Mouse (Mus musculus): ENCODE measurements around the gene Prc1. TPM values are rescaled to one million over a fixed set of nuclear protein-coding genes. Genes with fewer than 3 reads are reported as not detected.

The Prc1 gene
- polyA plus RNA-seq, 1 experiment from 2014 or later = 109 TPM

DNA sequence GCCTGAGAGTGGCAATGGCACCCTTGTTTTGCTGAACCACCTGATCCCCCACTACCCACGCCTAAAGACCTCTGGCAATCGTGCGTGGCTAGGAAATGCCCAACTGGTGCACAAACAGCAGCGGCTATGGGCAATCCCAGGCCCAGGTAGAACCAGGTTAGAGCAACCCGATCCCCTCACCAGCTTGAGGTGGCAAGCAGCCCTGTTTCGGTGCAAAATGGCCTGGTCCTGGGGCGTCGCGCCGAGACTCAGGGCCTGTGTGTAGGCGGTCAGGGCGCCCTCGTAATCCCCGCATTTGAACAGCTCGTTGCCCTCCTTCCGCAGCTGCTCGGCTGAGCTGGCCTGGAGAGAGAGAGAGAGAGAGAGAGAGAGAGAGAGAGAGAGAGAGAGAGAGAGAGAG, 45.1 kb downstream of the Prc1 start:
- H3K27me3 ChIP-seq = no peaks in the 10 kb centered on the region
- 0 out of 2 replicates have a peak overlapping the region, but pooled peaks have one; percentile 4 for H3K27ac ChIP-seq (replicated peaks)
- H3K4me2 ChIP-seq (replicated peaks) = peak overlapping the region; percentile 70
- WGBS = 6% methylated on average over 17 of the region's 17 CpGs
- peaks cover 43% of the 10 kb centered on the region for H3K4me1 ChIP-seq
- no peak for ATAC-seq (ENCODE audit: insufficient number of reproducible peaks, low FRiP score, low TSS enrichment, low read depth)
- H3K9me3 ChIP-seq (replicated peaks) = no peaks in the 10 kb centered on the region
- peak overlapping the region; percentile 52 for H3K9ac ChIP-seq
- peak overlapping the region; percentile 67 for H3K4me3 ChIP-seq (replicated peaks)
- H3K36me3 ChIP-seq = peaks cover 29% of the 10 kb centered on the region

- H3K27ac ChIP-seq (replicated peaks) = peak overlapping the region; percentile 94
- peaks cover 43% of the 10 kb centered on the region for H3K4me1 ChIP-seq
- 0% methylated on average over 45 of the region's 45 CpGs for WGBS
- ATAC-seq (ENCODE audit: insufficient number of reproducible peaks, low FRiP score, low TSS enrichment, low read depth) = peak; percentile 96
- peak overlapping the region; percentile 70 for H3K4me2 ChIP-seq (replicated peaks)
- peak overlapping the region; percentile 67 for H3K4me3 ChIP-seq (replicated peaks)
- peak overlapping the region; percentile 47 for H3K9ac ChIP-seq
- H3K36me3 ChIP-seq = peaks cover 23% of the 10 kb centered on the region
- H3K9me3 ChIP-seq (replicated peaks) = no peaks in the 10 kb centered on the region
- H3K27me3 ChIP-seq = no peaks in the 10 kb centered on the region
Observed at GRCm38 (mm10) chr7:80339793-80340628, 45.8 kb downstream of the Prc1 start.

DNA sequence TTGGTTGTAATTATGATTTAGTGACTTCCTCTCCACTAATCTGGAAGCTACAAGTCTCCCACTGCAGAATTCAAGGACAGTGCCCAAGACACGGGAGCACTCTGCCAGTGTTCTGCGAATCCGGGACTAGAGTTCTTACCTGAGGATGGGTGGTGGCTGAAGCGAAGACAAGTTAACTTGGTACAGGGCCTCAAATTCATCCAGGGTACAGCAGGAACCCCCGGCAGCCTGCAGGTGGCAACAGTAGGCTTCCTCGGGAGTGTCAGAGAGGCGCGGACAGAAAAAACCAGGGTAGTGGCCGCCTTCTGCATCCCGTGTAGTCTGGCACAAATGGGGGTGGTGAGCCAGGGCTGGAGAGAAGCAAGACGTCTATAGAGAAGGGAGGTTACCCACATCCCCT, 46.5 kb downstream of the Prc1 start, which contains the start of gene Unc45a:
Gene Unc45a (minus strand): TSS at position 213 of the 400 bp plus-strand sequence.
- ATAC-seq (ENCODE audit: insufficient number of reproducible peaks, low FRiP score, low TSS enrichment, low read depth) = peak; percentile 46
- H3K27ac ChIP-seq (replicated peaks) = peak within 1 kb of the TSS; percentile 94
- H3K9me3 ChIP-seq (replicated peaks) = no peaks in the 10 kb centered on the region
- under 1% methylated on average over 11 of the region's 11 CpGs for WGBS
- H3K4me2 ChIP-seq (replicated peaks) = peak within 1 kb of the TSS; percentile 70
- H3K4me1 ChIP-seq = peaks cover 43% of the 10 kb centered on the region
- H3K36me3 ChIP-seq = peaks cover 16% of the 10 kb centered on the region
- H3K9ac ChIP-seq = peak within 1 kb of the TSS; percentile 47
- peak within 1 kb of the TSS; percentile 67 for H3K4me3 ChIP-seq (replicated peaks)
- no peaks in the 10 kb centered on the region for H3K27me3 ChIP-seq

DNA sequence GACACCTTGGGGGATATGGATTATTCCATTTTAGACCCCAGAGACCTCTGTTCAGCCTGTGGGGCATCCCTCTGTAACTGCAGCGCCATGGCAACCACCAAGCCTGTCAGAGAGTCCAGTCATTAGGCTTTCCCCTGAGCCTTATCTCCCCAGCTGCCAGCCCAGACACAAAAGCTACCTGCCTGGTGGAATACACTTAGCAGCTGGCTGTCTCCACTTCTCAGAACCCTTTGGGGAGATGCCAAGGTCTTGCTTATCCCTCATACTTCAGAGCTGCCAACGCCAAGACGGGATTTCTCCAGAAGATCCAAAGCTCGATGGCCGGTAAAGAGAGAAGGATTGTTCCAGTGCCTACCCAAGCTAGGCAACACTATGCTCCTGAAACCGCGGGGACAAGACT, 47.5 kb downstream of the Prc1 start:
- Histone ChIP-seq H3K4me2 (replicated peaks) (no peak overlapping the region), H3K36me3 (peaks cover 8% of the 10 kb centered on the region), H3K9me3 (replicated peaks) (no peaks in the 10 kb centered on the region), H3K9ac (no peak overlapping the region), H3K4me1 (peaks cover 43% of the 10 kb centered on the region), H3K4me3 (replicated peaks) (no peak overlapping the region), H3K27me3 (no peaks in the 10 kb centered on the region), H3K27ac (replicated peaks) (no peak overlapping the region)
- 75% methylated on average over 7 of the region's 7 CpGs for WGBS
- no peak for ATAC-seq (ENCODE audit: insufficient number of reproducible peaks, low FRiP score, low TSS enrichment, low read depth)

DNA sequence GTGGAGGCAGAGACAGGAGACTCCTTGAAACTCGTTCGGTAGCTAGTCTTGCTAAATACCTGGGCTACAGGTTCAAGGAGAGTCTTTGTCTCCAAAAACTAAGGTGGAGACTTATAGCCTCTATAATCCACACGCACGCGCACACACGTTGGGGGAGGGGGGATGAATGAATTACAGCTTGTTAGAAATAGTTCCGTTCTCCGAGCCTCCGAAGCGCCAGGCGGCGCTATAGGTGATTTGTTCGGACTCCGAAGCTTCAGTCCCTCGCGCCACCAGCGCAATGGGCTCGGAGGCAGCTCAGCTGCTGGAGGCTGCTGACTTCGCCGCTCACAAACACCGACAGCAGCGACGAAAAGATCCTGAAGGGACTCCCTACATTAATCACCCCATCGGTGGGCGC, 48.6 kb downstream of the Prc1 start, which contains the start of gene Hddc3:
Gene Hddc3 (plus strand): TSS at position 247 of the 400 bp plus-strand sequence.
- WGBS = under 1% methylated on average over 25 of the region's 25 CpGs
- ATAC-seq (ENCODE audit: insufficient number of reproducible peaks, low FRiP score, low TSS enrichment, low read depth) = peak; percentile 15; the same call in 1 of the 2 replicates
- H3K27ac ChIP-seq (replicated peaks) = peak within 1 kb of the TSS; percentile 75

DNA sequence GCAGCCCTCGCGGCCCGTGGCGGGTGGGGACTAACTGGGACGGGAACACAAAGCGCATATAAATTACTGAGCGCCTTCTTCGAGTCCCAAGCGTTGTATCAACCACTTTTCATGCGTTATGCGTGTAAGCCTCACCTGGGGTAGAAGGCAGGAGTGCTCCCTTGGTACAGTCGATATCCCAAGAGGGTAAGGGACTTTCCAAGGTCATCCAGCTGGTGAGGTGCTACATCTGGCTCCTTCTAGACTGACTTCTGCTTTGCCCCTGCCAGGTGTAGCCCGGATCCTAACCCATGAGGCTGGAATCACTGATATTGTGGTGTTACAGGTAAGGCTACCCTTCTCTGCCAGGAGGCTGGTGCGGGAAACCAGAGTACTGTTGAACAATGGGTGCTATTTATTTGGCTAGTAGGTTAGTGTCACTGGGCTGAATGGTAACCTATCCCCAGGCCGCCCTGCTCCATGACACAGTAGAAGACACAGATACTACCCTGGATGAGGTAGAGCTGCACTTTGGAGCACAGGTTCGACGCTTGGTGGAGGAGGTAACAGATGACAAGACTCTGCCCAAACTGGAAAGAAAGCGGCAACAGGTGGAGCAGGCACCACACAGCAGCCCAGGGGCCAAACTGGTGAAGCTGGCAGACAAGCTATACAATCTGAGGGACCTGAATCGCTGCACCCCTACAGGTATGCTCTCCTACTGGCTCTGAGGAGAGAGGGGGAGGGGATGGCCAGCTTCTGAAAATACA, 49.2 kb downstream of the Prc1 start:
- Histone ChIP-seq H3K4me2 (replicated peaks) (peak overlapping the region; percentile 80), H3K4me1 (peaks cover 41% of the 10 kb centered on the region), H3K9me3 (replicated peaks) (no peaks in the 10 kb centered on the region), H3K36me3 (0 out of 2 replicates have a peak, but pooled peaks cover 4% of the 10 kb centered on the region), H3K27me3 (no peaks in the 10 kb centered on the region), H3K9ac (peak overlapping the region; percentile 59), H3K27ac (replicated peaks) (peak overlapping the region; percentile 75), H3K4me3 (replicated peaks) (peak overlapping the region; percentile 58)
- ATAC-seq (ENCODE audit: insufficient number of reproducible peaks, low FRiP score, low TSS enrichment, low read depth) = no peak
- WGBS = 24% methylated on average over 19 of the region's 19 CpGs

More for the DNA sequence above, 48.6 kb downstream of the Prc1 start, which contains the start of gene Hddc3:
- 0 out of 2 replicates have a peak, but pooled peaks cover 4% of the 10 kb centered on the region for H3K36me3 ChIP-seq
- H3K9ac ChIP-seq = peak within 1 kb of the TSS; percentile 59
- no peaks in the 10 kb centered on the region for H3K27me3 ChIP-seq
- peak within 1 kb of the TSS; percentile 58 for H3K4me3 ChIP-seq (replicated peaks)
- no peaks in the 10 kb centered on the region for H3K9me3 ChIP-seq (replicated peaks)
- peak within 1 kb of the TSS; percentile 80 for H3K4me2 ChIP-seq (replicated peaks)
- H3K4me1 ChIP-seq = peaks cover 42% of the 10 kb centered on the region

GRCm38 (mm10) chr7:80346173-80346572, 51.9 kb downstream of the Prc1 start:
- no peak overlapping the region for H3K4me3 ChIP-seq (replicated peaks)
- H3K36me3 ChIP-seq = peaks cover 17% of the 10 kb centered on the region
- no peaks in the 10 kb centered on the region for H3K27me3 ChIP-seq
- 90% methylated on average over 9 of the region's 9 CpGs for WGBS
- H3K4me2 ChIP-seq (replicated peaks) = no peak overlapping the region
- ATAC-seq (ENCODE audit: insufficient number of reproducible peaks, low FRiP score, low TSS enrichment, low read depth) = no peak
- H3K9ac ChIP-seq = no peak overlapping the region
- H3K4me1 ChIP-seq = peaks cover 22% of the 10 kb centered on the region
- no peaks in the 10 kb centered on the region for H3K9me3 ChIP-seq (replicated peaks)
- H3K27ac ChIP-seq (replicated peaks) = no peak overlapping the region

DNA sequence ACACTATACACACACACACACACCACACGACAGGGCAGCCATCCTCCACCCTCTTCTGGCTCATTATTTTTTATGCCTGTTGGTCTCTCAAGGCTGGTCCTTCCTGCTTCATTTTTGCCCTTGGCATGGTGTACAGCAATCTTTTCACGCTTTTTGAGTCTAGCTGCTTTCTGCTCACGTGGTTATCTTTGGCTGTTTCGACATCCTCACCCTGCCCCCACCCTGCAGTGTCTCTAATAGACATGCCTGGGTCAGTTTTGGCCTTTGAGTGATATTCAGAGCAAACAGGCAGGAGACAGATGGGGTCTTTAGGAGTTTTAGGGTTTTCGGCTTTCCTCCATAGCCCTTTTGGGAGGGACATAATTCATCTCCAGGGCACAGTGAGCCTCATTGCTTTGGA, 52.6 kb downstream of the Prc1 start:
- no peak overlapping the region for H3K4me3 ChIP-seq (replicated peaks)
- H3K27ac ChIP-seq (replicated peaks) = no peak overlapping the region
- no peaks in the 10 kb centered on the region for H3K27me3 ChIP-seq
- H3K4me1 ChIP-seq = peaks cover 21% of the 10 kb centered on the region
- no peak for ATAC-seq (ENCODE audit: insufficient number of reproducible peaks, low FRiP score, low TSS enrichment, low read depth)
- H3K4me2 ChIP-seq (replicated peaks) = no peak overlapping the region
- H3K36me3 ChIP-seq = peaks cover 22% of the 10 kb centered on the region
- 81% methylated on average over 5 of the region's 5 CpGs for WGBS
- no peak overlapping the region for H3K9ac ChIP-seq
- H3K9me3 ChIP-seq (replicated peaks) = no peaks in the 10 kb centered on the region

- no peak for ATAC-seq (ENCODE audit: insufficient number of reproducible peaks, low FRiP score, low TSS enrichment, low read depth)
- H3K4me2 ChIP-seq (replicated peaks) = no peak overlapping the region
Observed at GRCm38 (mm10) chr7:80347670-80348586, 53.7 kb downstream of the Prc1 start.

GRCm38 (mm10) chr7:80350808-80351207, 56.6 kb downstream of the Prc1 start:
- Histone ChIP-seq H3K27ac (replicated peaks) (no peak overlapping the region), H3K36me3 (peaks cover 52% of the 10 kb centered on the region), H3K9me3 (replicated peaks) (no peaks in the 10 kb centered on the region), H3K4me2 (replicated peaks) (no peak overlapping the region), H3K9ac (no peak overlapping the region), H3K27me3 (no peaks in the 10 kb centered on the region), H3K4me3 (replicated peaks) (no peak overlapping the region), H3K4me1 (peaks cover 9% of the 10 kb centered on the region)
- ATAC-seq (ENCODE audit: insufficient number of reproducible peaks, low FRiP score, low TSS enrichment, low read depth) = no peak
- 70% methylated on average over 2 of the region's 2 CpGs for WGBS

More at GRCm38 (mm10) chr7:80347670-80348586, 53.7 kb downstream of the Prc1 start:
- H3K9me3 ChIP-seq (replicated peaks) = no peaks in the 10 kb centered on the region
- H3K4me1 ChIP-seq = peaks cover 15% of the 10 kb centered on the region
- H3K27ac ChIP-seq (replicated peaks) = peak overlapping the region; percentile 68
- 45% methylated on average over 13 of the region's 13 CpGs for WGBS
- peaks cover 31% of the 10 kb centered on the region for H3K36me3 ChIP-seq
- H3K27me3 ChIP-seq = no peaks in the 10 kb centered on the region
- no peak overlapping the region for H3K9ac ChIP-seq
- no peak overlapping the region for H3K4me3 ChIP-seq (replicated peaks)

Data from embryonic facial prominence, embryonic 15.5 days (tissue).